Mouse (Mus musculus) embryonic facial prominence, embryonic 13.5 days (tissue): ENCODE measurements at regions not wholly inside any gene's neighbourhood (a gene's known extent, or its start where the extent isn't known, plus 50 kb on each side); places are given as distances from the start of the nearest gene placed in this dataset.

ENCODE experiments used
- ATAC-seq: fragments of 200-750 bp; cut with Nextera tagmentation; 2 replicates; pipeline ENCODE4 v1.8.0; 2017; ENCODE audit warnings: low read depth; ENCODE audit not compliant: insufficient number of reproducible peaks, insufficient read depth, low FRiP score, low TSS enrichment
- H3K27ac ChIP-seq: fragments of 300-500 bp; sonication (generic); 2 replicates; pipeline ENCODE4 v1.5.1; 2015; ENCODE audit warnings: moderate library complexity, mild to moderate bottlenecking, inconsistent platforms
- H3K27me3 ChIP-seq: fragments of 300-500 bp; sonication (generic); 2 replicates; pipeline ENCODE4 v1.6.1; 2015; ENCODE audit warnings: mild to moderate bottlenecking, inconsistent platforms
- H3K36me3 ChIP-seq: fragments of 300-500 bp; sonication (generic); 2 replicates; pipeline ENCODE4 v1.6.1; 2015; ENCODE audit warnings: mild to moderate bottlenecking, inconsistent platforms
- H3K4me1 ChIP-seq: fragments of 300-500 bp; sonication (generic); 2 replicates; pipeline ENCODE4 v1.6.1; 2015; ENCODE audit warnings: inconsistent platforms
- H3K4me2 ChIP-seq: fragments of 300-500 bp; sonication (generic); 2 replicates; pipeline ENCODE4 v1.6.1; 2015; ENCODE audit warnings: moderate library complexity, mild to moderate bottlenecking, inconsistent platforms
- H3K4me3 ChIP-seq: fragments of 300-500 bp; sonication (generic); 2 replicates; pipeline ENCODE4 v1.5.1; 2015; ENCODE audit warnings: mild to moderate bottlenecking, inconsistent platforms
- H3K9ac ChIP-seq: fragments of 300-500 bp; sonication (generic); 2 replicates; pipeline ENCODE4 v1.6.1; 2015; ENCODE audit warnings: mild to moderate bottlenecking, inconsistent platforms
- H3K9me3 ChIP-seq: fragments of 300-500 bp; sonication (generic); 2 replicates; pipeline ENCODE4 v1.6.1; 2016; ENCODE audit warnings: inconsistent platforms
- WGBS: fragments of 180-500 bp; shearing (Covaris S2); methylation state at CpG from one replicate; pipeline ENCODE4 v1.1.7; 2015; ENCODE audit warnings: mixed read lengths; 5-methylcytosine and 5-hydroxymethylcytosine counted together

GRCm38 (mm10) chr13:52268279-52268678 is 262.8 kb downstream of the Diras2 start:
- no peaks in the 10 kb centered on the region for H3K9me3 ChIP-seq
- H3K4me2 ChIP-seq = no peak overlapping the region
- no peak for ATAC-seq
- WGBS = 40% methylated on average over 6 of the region's 6 CpGs
- H3K4me3 ChIP-seq = no peak overlapping the region
- no peaks in the 10 kb centered on the region for H3K36me3 ChIP-seq
- H3K4me1 ChIP-seq = peaks cover 20% of the 10 kb centered on the region
- no peaks in the 10 kb centered on the region for H3K27me3 ChIP-seq
- H3K27ac ChIP-seq = no peak overlapping the region
- H3K9ac ChIP-seq = no peak overlapping the region

- Histone ChIP-seq H3K27me3 (peaks cover 4% of the 10 kb centered on the region; the same call in 1 of the 2 replicates), H3K9me3 (no peaks in the 10 kb centered on the region), H3K9ac (no peak overlapping the region), H3K4me1 (peaks cover 19% of the 10 kb centered on the region), H3K4me3 (no peak overlapping the region), H3K36me3 (no peaks in the 10 kb centered on the region), H3K27ac (no peak overlapping the region), H3K4me2 (no peak overlapping the region)
- no peak for ATAC-seq
- WGBS = 73% methylated on average over 19 of the region's 19 CpGs
These were observed 257.4 kb downstream of the Diras2 start for GRCm38 (mm10) chr13:52273502-52274246.

GRCm38 (mm10) chr13:52275196-52275595 is 255.9 kb downstream of the Diras2 start:
- peaks cover 19% of the 10 kb centered on the region for H3K4me1 ChIP-seq
- no peak overlapping the region for H3K4me3 ChIP-seq
- no peaks in the 10 kb centered on the region for H3K36me3 ChIP-seq
- no peak overlapping the region for H3K9ac ChIP-seq
- no peaks in the 10 kb centered on the region for H3K9me3 ChIP-seq
- ATAC-seq = no peak
- H3K27ac ChIP-seq = no peak overlapping the region
- H3K27me3 ChIP-seq = peaks cover 4% of the 10 kb centered on the region; the same call in 1 of the 2 replicates
- H3K4me2 ChIP-seq = no peak overlapping the region
- 82% methylated on average over 5 of the region's 5 CpGs for WGBS

GRCm38 (mm10) chr13:52275675-52276074 is 255.4 kb downstream of the Diras2 start:
- peaks cover 4% of the 10 kb centered on the region; the same call in 1 of the 2 replicates for H3K27me3 ChIP-seq
- peaks cover 19% of the 10 kb centered on the region for H3K4me1 ChIP-seq
- no peak overlapping the region for H3K27ac ChIP-seq
- H3K4me3 ChIP-seq = no peak overlapping the region
- ATAC-seq = no peak
- no peaks in the 10 kb centered on the region for H3K36me3 ChIP-seq
- WGBS = 11% methylated on average over 8 of the region's 8 CpGs
- H3K4me2 ChIP-seq = peak overlapping the region; percentile 34
- H3K9ac ChIP-seq = no peak overlapping the region
- H3K9me3 ChIP-seq = no peaks in the 10 kb centered on the region

GRCm38 (mm10) chr13:52277195-52277594 is 253.9 kb downstream of the Diras2 start:
- Histone ChIP-seq H3K4me2 (no peak overlapping the region), H3K27me3 (peaks cover 4% of the 10 kb centered on the region), H3K9ac (no peak overlapping the region), H3K4me1 (peaks cover 15% of the 10 kb centered on the region), H3K27ac (no peak overlapping the region), H3K9me3 (no peaks in the 10 kb centered on the region), H3K4me3 (no peak overlapping the region), H3K36me3 (no peaks in the 10 kb centered on the region)
- 70% methylated on average over 3 of the region's 3 CpGs for WGBS
- ATAC-seq = no peak

GRCm38 (mm10) chr13:52278831-52279230 is 252.2 kb downstream of the Diras2 start:
- WGBS = 52% methylated on average over 1 of the region's 1 CpGs
- no peak overlapping the region for H3K4me2 ChIP-seq
- no peaks in the 10 kb centered on the region for H3K36me3 ChIP-seq
- no peak overlapping the region for H3K27ac ChIP-seq
- peaks cover 1% of the 10 kb centered on the region; the same call in 1 of the 2 replicates for H3K4me1 ChIP-seq
- H3K27me3 ChIP-seq = peaks cover 4% of the 10 kb centered on the region
- no peak overlapping the region for H3K4me3 ChIP-seq
- no peak for ATAC-seq
- H3K9ac ChIP-seq = no peak overlapping the region
- no peaks in the 10 kb centered on the region for H3K9me3 ChIP-seq

GRCm38 (mm10) chr13:52279281-52279969 is 251.7 kb downstream of the Diras2 start:
- Histone ChIP-seq H3K9ac (no peak overlapping the region), H3K27ac (no peak overlapping the region), H3K9me3 (no peaks in the 10 kb centered on the region), H3K27me3 (peaks cover 4% of the 10 kb centered on the region), H3K4me2 (no peak overlapping the region), H3K4me1 (no peaks in the 10 kb centered on the region), H3K36me3 (no peaks in the 10 kb centered on the region), H3K4me3 (no peak overlapping the region)
- WGBS = 61% methylated on average over 11 of the region's 11 CpGs
- ATAC-seq = no peak

- Histone ChIP-seq H3K27me3 (peaks cover 4% of the 10 kb centered on the region), H3K27ac (no peak overlapping the region), H3K4me1 (no peaks in the 10 kb centered on the region), H3K36me3 (no peaks in the 10 kb centered on the region), H3K9me3 (no peaks in the 10 kb centered on the region), H3K4me2 (no peak overlapping the region), H3K4me3 (no peak overlapping the region), H3K9ac (no peak overlapping the region)
- WGBS = 87% methylated on average over 5 of the region's 5 CpGs
- ATAC-seq = no peak
These were observed 251.1 kb downstream of the Diras2 start for GRCm38 (mm10) chr13:52279970-52280348.

- H3K27ac ChIP-seq = no peak overlapping the region
- H3K9ac ChIP-seq = no peak overlapping the region
- 68% methylated on average over 2 of the region's 2 CpGs for WGBS
- peaks cover 4% of the 10 kb centered on the region for H3K27me3 ChIP-seq
- H3K4me2 ChIP-seq = no peak overlapping the region
- ATAC-seq = no peak
- H3K4me3 ChIP-seq = no peak overlapping the region
- H3K9me3 ChIP-seq = no peaks in the 10 kb centered on the region
- H3K4me1 ChIP-seq = no peaks in the 10 kb centered on the region
- no peaks in the 10 kb centered on the region for H3K36me3 ChIP-seq
These were observed 249.8 kb downstream of the Diras2 start for GRCm38 (mm10) chr13:52281271-52281670.

GRCm38 (mm10) chr13:52282500-52282899 is 248.6 kb downstream of the Diras2 start:
- ATAC-seq = no peak
- Histone ChIP-seq H3K9me3 (no peaks in the 10 kb centered on the region), H3K27ac (no peak overlapping the region), H3K27me3 (peaks cover under 1% of the 10 kb centered on the region; the same call in 1 of the 2 replicates), H3K36me3 (no peaks in the 10 kb centered on the region), H3K4me1 (no peaks in the 10 kb centered on the region), H3K4me3 (no peak overlapping the region), H3K9ac (no peak overlapping the region), H3K4me2 (no peak overlapping the region)
- 55% methylated on average over 11 of the region's 13 CpGs for WGBS

- H3K27me3 ChIP-seq = no peaks in the 10 kb centered on the region; the same call in 1 of the 2 replicates
- no peaks in the 10 kb centered on the region for H3K4me1 ChIP-seq
- no peak overlapping the region for H3K4me2 ChIP-seq
- ATAC-seq = no peak
- no peaks in the 10 kb centered on the region for H3K36me3 ChIP-seq
- no peak overlapping the region for H3K4me3 ChIP-seq
- 86% methylated on average over 11 of the region's 11 CpGs for WGBS
- no peak overlapping the region for H3K27ac ChIP-seq
- no peaks in the 10 kb centered on the region for H3K9me3 ChIP-seq
- no peak overlapping the region for H3K9ac ChIP-seq
These were observed 247.6 kb downstream of the Diras2 start for GRCm38 (mm10) chr13:52283456-52283855.
